Mouse (Mus musculus) forebrain, embryonic 15.5 days (tissue): ENCODE measurements at regions not wholly inside any gene's neighbourhood (a gene's known extent, or its start where the extent isn't known, plus 50 kb on each side); places are given as distances from the start of the nearest gene placed in this dataset.

Experiments used
- ATAC-seq: fragments of 200-750 bp; cut with Nextera tagmentation; replicated peaks from 2 replicates; pipeline ENCODE4 v1.8.0; 2017; ENCODE audit warnings: mild to moderate bottlenecking, moderate TSS enrichment, moderate library complexity
- H3K27ac ChIP-seq: fragments of 300-500 bp; sonication (generic); replicated peaks from 2 replicates; pipeline ENCODE4 v1.5.1; 2015; ENCODE audit warnings: mild to moderate bottlenecking, inconsistent platforms
- H3K27me3 ChIP-seq: fragments of 300-500 bp; sonication (generic); 2 replicates; pipeline ENCODE4 v1.6.1; 2015; ENCODE audit warnings: inconsistent platforms
- H3K36me3 ChIP-seq: fragments of 300-500 bp; sonication (generic); 2 replicates; pipeline ENCODE4 v1.6.1; 2015; ENCODE audit warnings: mild to moderate bottlenecking, inconsistent platforms
- H3K4me1 ChIP-seq: fragments of 300-500 bp; sonication (generic); 2 replicates; pipeline ENCODE4 v1.6.1; 2015; ENCODE audit warnings: inconsistent platforms
- H3K4me2 ChIP-seq: fragments of 300-500 bp; sonication (generic); replicated peaks from 2 replicates; pipeline ENCODE4 v1.6.1; 2015; ENCODE audit warnings: mild to moderate bottlenecking, inconsistent platforms
- H3K4me3 ChIP-seq: fragments of 300-500 bp; sonication (generic); 2 replicates; pipeline ENCODE4 v1.5.1; 2015; ENCODE audit warnings: mild to moderate bottlenecking, inconsistent platforms
- H3K9ac ChIP-seq: fragments of 300-500 bp; sonication (generic); replicated peaks from 2 replicates; pipeline ENCODE4 v1.6.1; 2015; ENCODE audit warnings: mild to moderate bottlenecking, inconsistent platforms
- H3K9me3 ChIP-seq: fragments of 300-500 bp; sonication (generic); 2 replicates; pipeline ENCODE4 v1.6.1; 2016; ENCODE audit warnings: inconsistent platforms
- WGBS: fragments of 180-500 bp; shearing (Covaris S2); methylation state at CpG from one replicate; pipeline ENCODE4 v1.1.7; 2015; ENCODE audit warnings: mixed read lengths; 5-methylcytosine and 5-hydroxymethylcytosine counted together

GRCm38 (mm10) chr1:164564847-164565246, 106.7 kb upstream of the Atp1b1 start:
- no peak overlapping the region for H3K4me2 ChIP-seq
- no peak overlapping the region for H3K4me3 ChIP-seq
- H3K9ac ChIP-seq = no peak overlapping the region
- H3K27me3 ChIP-seq = no peaks in the 10 kb centered on the region
- H3K36me3 ChIP-seq = no peaks in the 10 kb centered on the region
- no peaks in the 10 kb centered on the region for H3K9me3 ChIP-seq
- no peak for ATAC-seq
- no peak overlapping the region for H3K27ac ChIP-seq
- no peaks in the 10 kb centered on the region for H3K4me1 ChIP-seq
- WGBS = 90% methylated on average over 6 of the region's 6 CpGs

GRCm38 (mm10) chr1:164559546-164560228, 101.5 kb upstream of the Atp1b1 start:
- no peaks in the 10 kb centered on the region for H3K9me3 ChIP-seq
- no peaks in the 10 kb centered on the region for H3K4me1 ChIP-seq
- H3K9ac ChIP-seq = no peak overlapping the region
- H3K27ac ChIP-seq = no peak overlapping the region
- no peaks in the 10 kb centered on the region for H3K36me3 ChIP-seq
- no peak for ATAC-seq
- WGBS = 90% methylated on average over 4 of the region's 4 CpGs
- no peaks in the 10 kb centered on the region for H3K27me3 ChIP-seq
- no peak overlapping the region for H3K4me2 ChIP-seq
- no peak overlapping the region for H3K4me3 ChIP-seq

GRCm38 (mm10) chr1:164552658-164553057, 94.5 kb upstream of the Atp1b1 start:
- WGBS = 75% methylated on average over 4 of the region's 4 CpGs
- no peak overlapping the region for H3K27ac ChIP-seq
- no peaks in the 10 kb centered on the region for H3K36me3 ChIP-seq
- H3K9me3 ChIP-seq = no peaks in the 10 kb centered on the region
- H3K9ac ChIP-seq = no peak overlapping the region
- H3K27me3 ChIP-seq = no peaks in the 10 kb centered on the region
- H3K4me2 ChIP-seq = no peak overlapping the region
- ATAC-seq = no peak
- H3K4me3 ChIP-seq = no peak overlapping the region
- H3K4me1 ChIP-seq = no peaks in the 10 kb centered on the region

GRCm38 (mm10) chr1:164551019-164551418, 92.9 kb upstream of the Atp1b1 start:
- ATAC-seq = no peak
- H3K4me1 ChIP-seq = no peaks in the 10 kb centered on the region
- H3K27me3 ChIP-seq = no peaks in the 10 kb centered on the region
- H3K9me3 ChIP-seq = no peaks in the 10 kb centered on the region
- no peaks in the 10 kb centered on the region for H3K36me3 ChIP-seq
- H3K4me3 ChIP-seq = no peak overlapping the region
- no peak overlapping the region for H3K9ac ChIP-seq
- 62% methylated on average over 2 of the region's 2 CpGs for WGBS
- no peak overlapping the region for H3K4me2 ChIP-seq
- no peak overlapping the region for H3K27ac ChIP-seq

GRCm38 (mm10) chr1:164550596-164550995, 92.4 kb upstream of the Atp1b1 start:
- H3K36me3 ChIP-seq = no peaks in the 10 kb centered on the region
- H3K27ac ChIP-seq = no peak overlapping the region
- no peak overlapping the region for H3K4me3 ChIP-seq
- H3K4me2 ChIP-seq = no peak overlapping the region
- H3K4me1 ChIP-seq = no peaks in the 10 kb centered on the region
- 85% methylated on average over 3 of the region's 3 CpGs for WGBS
- no peak for ATAC-seq
- H3K9me3 ChIP-seq = no peaks in the 10 kb centered on the region
- no peaks in the 10 kb centered on the region for H3K27me3 ChIP-seq
- no peak overlapping the region for H3K9ac ChIP-seq

GRCm38 (mm10) chr1:164548071-164548470, 89.9 kb upstream of the Atp1b1 start:
- 73% methylated on average over 8 of the region's 8 CpGs for WGBS
- no peak overlapping the region for H3K4me2 ChIP-seq
- H3K4me3 ChIP-seq = no peak overlapping the region
- no peaks in the 10 kb centered on the region for H3K27me3 ChIP-seq
- no peaks in the 10 kb centered on the region for H3K9me3 ChIP-seq
- H3K4me1 ChIP-seq = no peaks in the 10 kb centered on the region
- ATAC-seq = no peak
- H3K27ac ChIP-seq = no peak overlapping the region
- H3K9ac ChIP-seq = no peak overlapping the region
- H3K36me3 ChIP-seq = no peaks in the 10 kb centered on the region

GRCm38 (mm10) chr1:164545843-164546242, 87.7 kb upstream of the Atp1b1 start:
- Histone ChIP-seq H3K27me3 (no peaks in the 10 kb centered on the region), H3K36me3 (no peaks in the 10 kb centered on the region), H3K27ac (no peak overlapping the region), H3K9me3 (no peaks in the 10 kb centered on the region), H3K4me3 (no peak overlapping the region), H3K4me1 (no peaks in the 10 kb centered on the region), H3K9ac (no peak overlapping the region), H3K4me2 (no peak overlapping the region)
- no peak for ATAC-seq
- 86% methylated on average over 4 of the region's 4 CpGs for WGBS

- H3K4me2 ChIP-seq = no peak overlapping the region
- H3K9me3 ChIP-seq = no peaks in the 10 kb centered on the region
- no peak overlapping the region for H3K27ac ChIP-seq
- H3K9ac ChIP-seq = no peak overlapping the region
- no peaks in the 10 kb centered on the region for H3K4me1 ChIP-seq
- no peaks in the 10 kb centered on the region for H3K36me3 ChIP-seq
- WGBS = 82% methylated on average over 9 of the region's 9 CpGs
- no peak for ATAC-seq
- no peaks in the 10 kb centered on the region for H3K27me3 ChIP-seq
- no peak overlapping the region for H3K4me3 ChIP-seq
Measured at GRCm38 (mm10) chr1:164543045-164543803, 85.1 kb upstream of the Atp1b1 start.

GRCm38 (mm10) chr1:164541711-164542110, 83.6 kb upstream of the Atp1b1 start:
- WGBS = 80% methylated on average over 1 of the region's 1 CpGs
- Histone ChIP-seq H3K4me3 (no peak overlapping the region), H3K4me1 (no peaks in the 10 kb centered on the region), H3K4me2 (no peak overlapping the region), H3K9me3 (no peaks in the 10 kb centered on the region), H3K9ac (no peak overlapping the region), H3K27me3 (no peaks in the 10 kb centered on the region), H3K36me3 (no peaks in the 10 kb centered on the region), H3K27ac (no peak overlapping the region)
- ATAC-seq = no peak

- Histone ChIP-seq H3K4me2 (no peak overlapping the region), H3K36me3 (no peaks in the 10 kb centered on the region), H3K9ac (no peak overlapping the region), H3K27me3 (no peaks in the 10 kb centered on the region), H3K4me1 (no peaks in the 10 kb centered on the region), H3K4me3 (no peak overlapping the region), H3K9me3 (no peaks in the 10 kb centered on the region), H3K27ac (no peak overlapping the region)
- ATAC-seq = no peak
- 84% methylated on average over 5 of the region's 5 CpGs for WGBS
Measured at GRCm38 (mm10) chr1:164538304-164539043, 80.3 kb upstream of the Atp1b1 start.

- Histone ChIP-seq H3K4me2 (no peak overlapping the region), H3K9me3 (no peaks in the 10 kb centered on the region), H3K27ac (no peak overlapping the region), H3K4me1 (no peaks in the 10 kb centered on the region), H3K4me3 (no peak overlapping the region), H3K36me3 (no peaks in the 10 kb centered on the region), H3K27me3 (no peaks in the 10 kb centered on the region), H3K9ac (no peak overlapping the region)
- no peak for ATAC-seq
- WGBS = 85% methylated on average over 7 of the region's 7 CpGs
Measured at GRCm38 (mm10) chr1:164537324-164537948, 79.3 kb upstream of the Atp1b1 start.

GRCm38 (mm10) chr1:164532196-164532595, 74.0 kb upstream of the Atp1b1 start:
- no peak overlapping the region for H3K9ac ChIP-seq
- H3K36me3 ChIP-seq = no peaks in the 10 kb centered on the region
- H3K4me1 ChIP-seq = no peaks in the 10 kb centered on the region
- H3K27me3 ChIP-seq = no peaks in the 10 kb centered on the region
- no peak overlapping the region for H3K4me3 ChIP-seq
- H3K4me2 ChIP-seq = no peak overlapping the region
- H3K9me3 ChIP-seq = no peaks in the 10 kb centered on the region
- H3K27ac ChIP-seq = no peak overlapping the region
- ATAC-seq = peak; percentile 51; the same call in 1 of the 2 replicates
- 68% methylated on average over 5 of the region's 5 CpGs for WGBS
